Mouse (Mus musculus): Measurements from ENCODE around the gene Zfp110.
"Not testable (repeated sequence)": the region's sequence is repeated elsewhere in the genome, so short reads cannot be mapped to it uniquely, and the experiment has no call there.

The Zfp110 gene

DNA sequence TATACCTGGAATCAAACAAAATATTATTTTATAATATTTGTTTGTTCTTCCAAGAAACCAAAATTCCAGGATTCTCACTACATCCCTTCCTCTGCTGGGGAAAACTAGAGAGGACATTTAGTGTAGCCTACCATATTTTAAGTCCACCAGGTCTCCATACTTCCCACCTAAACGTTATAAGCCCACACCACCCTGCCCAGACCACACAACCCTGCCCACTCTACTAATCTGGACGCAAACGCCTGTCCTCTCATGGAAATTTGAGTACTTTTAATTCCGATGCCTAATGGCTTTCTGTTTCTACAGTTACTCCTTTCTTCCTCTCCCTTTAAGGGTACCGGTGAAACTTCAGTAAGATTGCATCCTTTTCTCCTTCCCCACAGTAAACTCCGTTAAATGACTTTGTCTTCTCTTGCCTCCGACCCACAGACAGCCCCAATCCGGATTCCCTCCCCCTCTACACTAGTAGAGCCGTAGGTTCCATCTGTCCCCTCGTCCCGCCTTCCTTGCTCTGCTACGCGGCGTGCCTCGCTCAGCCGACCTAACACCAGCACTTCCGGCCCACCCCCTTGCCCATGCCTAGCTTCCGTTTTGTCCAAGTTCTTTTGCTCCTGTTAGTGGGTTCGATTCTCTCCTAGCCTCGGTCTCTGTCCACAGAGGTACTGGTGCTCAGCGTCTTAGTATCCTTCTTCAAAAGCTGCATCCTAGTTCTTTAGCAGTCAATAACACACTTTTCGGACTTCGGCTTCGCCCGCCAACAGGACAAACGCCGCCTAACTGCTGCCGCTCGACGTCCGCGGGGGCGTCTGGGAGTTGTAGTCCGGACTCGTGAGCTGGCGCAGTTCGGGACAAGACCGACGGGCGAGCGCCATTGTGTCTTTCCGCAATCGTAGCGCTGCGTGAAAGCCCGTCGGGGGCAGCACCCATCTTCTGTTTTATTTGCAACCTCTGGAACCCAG lies at the start of gene Zfp110:
Gene Zfp110 (plus strand): TSS at position 600 of the 959 bp plus-strand sequence.
- peak; percentile 77 for DNase-seq (ENCODE audit: low spot score)

DNA sequence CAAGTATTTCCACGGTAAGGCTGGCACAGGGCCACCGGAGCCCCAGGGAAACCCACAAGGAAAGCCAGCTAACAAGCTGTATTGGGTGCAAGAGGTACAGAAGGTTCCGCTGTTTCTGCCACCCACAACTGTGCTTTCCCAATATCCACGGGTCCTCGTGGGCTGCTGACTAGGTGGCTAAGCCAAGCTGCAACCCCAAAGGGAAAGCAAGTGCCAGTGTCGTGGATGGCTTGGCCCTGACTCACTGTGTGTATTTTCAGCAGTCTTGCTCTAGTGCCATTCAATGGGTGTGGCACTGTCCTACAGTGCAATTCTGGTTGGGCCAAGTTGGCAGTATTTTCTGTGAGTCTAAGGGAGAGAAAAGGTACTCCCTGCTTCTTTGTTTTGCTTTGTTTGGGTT lies 47.2 kb upstream of the Zfp110 start:
- DNase-seq (ENCODE audit: low spot score) = no peak

DNA sequence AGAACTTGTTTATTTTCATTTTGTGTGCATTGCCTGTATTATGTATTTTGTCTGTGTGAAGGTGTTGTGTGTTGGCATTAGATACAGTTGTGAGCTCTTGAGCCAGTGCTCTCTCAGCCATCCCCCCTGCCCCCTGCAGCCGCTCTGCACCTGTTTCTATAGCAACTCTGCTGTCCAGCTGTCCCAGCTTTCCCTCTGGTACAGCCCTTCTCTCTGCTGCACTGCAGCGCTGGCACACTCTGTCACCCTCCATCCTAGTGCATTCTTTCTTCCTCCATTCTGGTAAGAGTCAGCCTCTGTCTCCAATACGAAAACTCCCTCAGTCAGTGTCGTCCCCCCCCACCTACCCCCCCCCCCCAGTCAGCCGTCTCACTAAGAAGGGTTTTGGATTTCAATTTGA lies 46.5 kb upstream of the Zfp110 start:
- no peak for DNase-seq (ENCODE audit: low spot score)

DNA sequence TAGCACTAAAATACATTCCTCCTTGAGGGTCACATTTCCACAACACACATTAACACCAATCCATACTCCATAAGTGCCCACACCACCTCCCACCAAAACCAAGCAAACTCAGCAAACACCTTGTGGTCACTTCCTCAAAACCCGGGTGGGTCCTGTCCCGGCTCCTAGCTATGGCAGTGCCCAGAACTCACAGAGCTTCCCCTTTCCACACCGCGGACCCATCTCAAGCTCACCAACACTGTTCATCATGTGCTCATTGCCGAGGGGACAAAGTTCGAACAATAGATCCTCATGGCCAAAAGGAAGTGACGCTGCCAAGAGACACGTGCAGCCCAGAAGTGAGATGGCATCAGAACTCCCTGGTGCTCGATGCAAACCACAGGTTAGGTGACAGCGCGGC lies 41.9 kb upstream of the Zfp110 start:
- not testable (repeated sequence) for DNase-seq (ENCODE audit: low spot score)

DNA sequence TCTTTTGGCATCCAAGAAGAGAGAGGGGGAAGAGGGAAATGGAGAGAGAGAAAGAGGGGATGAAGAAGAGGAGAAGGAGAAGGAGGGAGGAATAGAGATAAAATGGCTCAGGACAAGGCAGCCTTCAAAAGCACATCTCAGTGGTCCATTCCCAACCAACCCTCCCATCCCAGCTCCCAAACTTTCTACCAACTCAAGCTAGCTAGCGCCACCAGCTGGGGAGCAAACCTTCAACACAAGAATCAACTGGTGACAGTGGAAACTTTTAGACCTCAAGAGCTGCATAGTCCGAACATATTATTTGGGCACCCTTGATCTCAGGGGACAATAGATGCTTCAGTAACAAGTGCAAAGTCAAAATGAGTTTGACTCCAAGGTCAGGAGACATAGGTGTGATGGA lies 36.6 kb upstream of the Zfp110 start:
- no peak for DNase-seq (ENCODE audit: low spot score)

DNA sequence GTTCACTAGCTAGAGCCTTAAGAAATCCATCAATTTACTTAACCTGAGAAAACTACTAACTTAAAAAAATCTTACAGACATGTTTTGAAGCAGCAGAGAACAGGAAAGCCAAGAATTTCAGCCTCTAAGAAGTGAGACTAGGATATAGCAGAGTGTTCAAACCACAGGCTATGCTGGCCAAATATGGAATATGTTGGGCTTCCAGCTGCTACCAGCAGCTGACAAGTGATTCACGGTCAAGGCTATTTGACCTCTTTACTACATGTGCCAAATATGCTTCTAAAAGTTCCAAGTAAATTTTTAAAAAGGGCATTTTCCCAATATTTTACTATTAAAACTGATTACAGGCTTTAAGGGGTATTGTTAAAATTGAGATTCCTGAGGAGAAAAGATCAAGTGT lies 35.0 kb upstream of the Zfp110 start:
- no peak for DNase-seq (ENCODE audit: low spot score)

DNA sequence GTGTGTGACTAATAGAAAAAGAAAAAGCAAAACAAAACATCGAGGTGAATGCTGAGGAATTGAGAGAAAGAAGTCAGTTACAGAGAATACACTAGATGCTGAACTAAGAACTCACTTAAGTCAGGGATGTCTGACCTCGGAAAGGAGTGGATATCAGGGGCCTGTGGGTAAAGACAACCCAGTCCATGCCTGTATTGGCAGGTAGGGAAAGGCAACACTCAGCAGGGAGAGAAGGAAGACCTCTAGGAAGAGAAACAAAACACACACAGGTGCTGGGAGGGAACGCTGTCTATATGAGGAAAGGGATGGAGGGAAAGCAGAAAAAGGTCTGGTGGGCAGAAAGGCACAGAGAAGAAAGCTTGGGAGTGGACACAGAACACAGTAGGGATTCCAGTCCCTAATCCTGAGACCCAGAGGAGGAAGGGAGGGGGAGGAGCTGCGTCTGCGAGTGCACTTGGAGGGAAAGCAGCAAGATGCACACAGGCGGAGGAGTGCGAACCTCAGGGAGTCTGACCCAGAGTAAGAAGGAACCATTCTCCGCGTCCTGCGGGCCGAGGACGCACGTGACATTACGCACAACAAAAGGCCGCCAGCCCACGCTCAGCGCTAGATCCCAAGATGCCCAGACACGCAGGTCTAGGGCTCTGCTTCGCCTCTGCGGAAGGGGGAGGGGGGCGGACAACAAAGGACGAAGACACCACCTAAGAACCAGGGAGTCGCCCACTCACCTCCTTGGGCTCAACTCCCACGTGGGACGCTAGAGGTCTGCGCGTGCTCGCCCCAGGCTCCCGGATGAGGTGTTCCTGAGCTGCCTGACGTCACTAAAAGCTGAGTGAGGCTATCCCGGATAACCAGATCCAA lies 31.5 kb upstream of the Zfp110 start, which contains the start of gene Zscan18:
Gene Zscan18 (minus strand): TSS at position 770 of the 861 bp plus-strand sequence.
- DNase-seq (ENCODE audit: low spot score) = peak; percentile 82

DNA sequence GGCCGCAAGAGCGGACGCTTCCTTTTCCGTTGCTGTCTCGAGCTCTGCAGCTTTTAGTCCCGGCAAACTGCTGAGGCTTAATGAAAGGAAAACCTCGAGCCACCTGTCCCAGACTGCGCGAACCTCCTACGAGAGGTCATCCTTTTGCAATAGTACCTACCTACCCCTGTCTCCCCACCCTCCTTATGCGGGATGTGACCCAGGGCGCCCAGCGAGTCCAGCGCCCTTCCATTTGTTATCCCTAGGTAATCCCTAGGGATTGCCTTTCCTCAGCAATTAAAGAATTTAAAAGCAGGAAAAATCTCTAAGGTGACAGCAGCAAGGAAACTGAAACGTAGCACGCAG lies 30.9 kb upstream of the Zfp110 start:
- no peak for DNase-seq (ENCODE audit: low spot score)

DNA sequence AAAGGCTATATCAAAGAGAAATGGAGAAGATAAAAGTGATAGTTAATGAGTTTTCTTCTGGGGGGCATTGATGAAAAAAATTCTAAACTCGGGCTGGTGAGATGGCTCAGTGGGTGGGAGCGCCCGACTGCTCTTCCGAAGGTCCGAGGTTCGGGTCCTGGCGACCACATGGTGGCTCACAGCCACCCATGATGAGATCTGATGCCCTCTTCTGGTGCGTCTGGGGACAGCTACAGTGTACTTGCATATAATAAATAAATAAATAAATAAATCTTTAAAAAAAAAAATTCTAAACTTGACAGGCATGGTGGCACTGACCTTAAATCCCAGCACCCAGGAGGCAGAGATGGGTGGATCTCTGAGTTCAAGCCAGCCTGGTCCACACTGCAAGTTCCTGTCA lies 19.0 kb upstream of the Zfp110 start:
- no peak for DNase-seq (ENCODE audit: low spot score)

DNA sequence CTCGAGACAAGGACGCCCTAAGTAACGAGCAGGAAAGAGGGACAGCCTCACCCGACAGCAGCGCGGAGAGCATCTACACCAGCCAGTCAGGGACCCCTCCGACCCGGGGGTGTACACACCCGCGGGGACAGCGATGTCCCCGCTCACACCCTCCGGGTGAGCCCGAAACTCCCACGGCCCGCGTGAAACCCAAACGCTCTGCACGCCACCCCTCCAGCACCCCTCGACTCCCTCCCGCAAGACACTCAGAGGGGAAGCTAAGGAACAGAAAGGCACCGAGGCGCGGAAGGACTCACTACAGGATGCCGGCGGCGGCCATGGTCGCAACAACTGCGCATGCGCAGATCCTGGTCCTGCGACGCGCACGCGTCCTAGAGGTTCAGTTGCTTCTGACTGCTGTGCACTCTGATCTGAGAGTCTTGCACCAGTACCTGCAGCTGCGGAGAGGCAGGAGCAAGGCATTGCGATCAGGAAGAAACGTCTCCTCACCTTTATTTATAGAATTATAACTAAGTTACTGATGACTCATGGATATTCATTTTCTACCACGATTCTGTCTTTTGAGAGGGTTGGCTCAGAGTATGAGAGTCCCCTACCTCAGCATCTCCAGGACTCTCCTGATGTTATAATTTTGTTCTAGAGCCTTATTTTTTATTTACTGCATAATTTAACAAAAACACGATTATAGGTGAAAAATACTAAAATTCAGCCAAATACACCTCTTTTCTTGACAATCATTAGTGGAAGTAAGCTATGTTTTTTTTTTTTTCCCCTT lies 15.9 kb upstream of the Zfp110 start, which contains the start of gene Zfp329:
Gene Zfp329 (minus strand): TSS at position 338 of the 775 bp plus-strand sequence.
- peak; percentile 86 for DNase-seq (ENCODE audit: low spot score)

DNA sequence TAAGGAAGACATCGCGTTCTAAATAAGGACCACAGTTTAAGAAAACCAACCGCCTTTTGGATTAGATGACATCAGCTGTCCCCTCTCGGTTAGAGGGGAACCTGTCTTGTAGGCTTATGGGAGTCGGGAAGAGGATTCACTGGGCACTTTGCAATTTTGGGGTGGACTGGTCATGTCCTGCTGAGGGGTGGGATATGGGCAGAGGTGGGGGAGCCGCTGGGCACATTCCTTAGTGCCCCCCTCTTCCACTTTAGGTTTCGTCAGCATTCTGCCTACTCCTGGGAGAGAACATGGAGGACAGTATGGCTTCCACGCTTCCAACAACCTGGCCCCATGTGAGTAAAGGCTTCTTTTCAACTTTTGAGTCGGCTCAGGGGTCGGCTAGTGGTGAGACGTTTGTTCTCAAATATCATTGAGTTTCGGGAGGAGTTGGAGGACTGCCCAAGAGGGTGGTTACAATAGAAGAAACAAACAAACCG lies 671 bp downstream of the Zfp110 start:
- DNase-seq (ENCODE audit: low spot score) = no peak

DNA sequence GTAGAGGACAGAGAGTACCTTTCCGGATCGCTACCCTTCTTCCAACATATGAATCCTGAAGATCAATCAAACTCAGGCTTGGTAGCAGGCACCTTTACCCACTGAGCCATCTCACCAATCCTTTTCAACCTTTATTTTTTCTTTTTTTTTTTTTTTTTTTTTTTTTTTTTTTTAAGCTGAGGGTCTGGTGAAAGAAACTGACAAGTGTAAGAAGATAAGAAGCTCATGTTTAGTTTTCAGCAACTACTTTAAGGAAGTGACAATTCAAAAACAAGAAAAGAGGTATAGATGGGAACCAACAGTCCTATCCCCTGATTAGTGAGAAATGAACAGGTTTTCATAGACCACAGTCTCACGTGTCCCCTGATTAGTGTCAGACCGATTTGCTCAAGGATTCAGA lies 1.2 kb downstream of the Zfp110 start:
- DNase-seq (ENCODE audit: low spot score) = no peak

DNA sequence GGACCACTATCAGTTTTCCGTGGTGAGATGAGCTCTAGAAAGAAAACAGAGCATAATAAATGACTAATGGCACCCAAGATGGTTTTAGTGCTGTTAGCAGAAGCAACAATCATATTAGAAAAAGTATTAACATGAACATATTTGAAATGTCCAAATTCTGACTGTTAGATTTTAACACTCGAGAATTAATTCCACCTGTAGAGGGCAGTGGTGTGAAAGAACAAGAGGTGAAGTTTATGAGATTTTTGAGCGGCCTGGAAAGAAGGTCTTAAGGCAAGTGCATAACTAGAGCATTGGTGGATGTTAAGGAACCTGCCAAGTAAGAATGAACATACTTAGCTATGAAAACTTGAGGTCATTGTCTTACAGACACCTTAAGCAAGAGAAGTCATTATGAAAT lies 39.7 kb downstream of the Zfp110 start:
- DNase-seq (ENCODE audit: low spot score) = no peak

DNA sequence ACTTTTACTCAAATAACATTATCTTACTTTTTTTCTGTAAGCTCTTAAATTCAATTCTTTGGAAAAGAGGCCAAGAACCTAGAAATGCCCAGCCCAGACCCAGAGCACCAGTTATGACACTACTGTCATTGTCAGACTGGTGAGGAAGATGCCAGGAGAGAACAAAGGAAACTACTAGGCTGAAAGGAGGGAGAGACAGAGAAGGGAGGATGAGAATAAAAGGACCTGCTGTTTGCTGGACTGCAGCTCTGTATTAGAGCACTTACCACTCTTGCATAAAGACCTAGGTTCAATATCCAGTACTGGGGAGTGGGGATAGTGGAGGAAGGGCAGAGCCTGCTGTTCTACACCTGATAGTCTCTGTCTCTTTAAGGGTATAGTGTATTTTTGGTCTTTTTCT lies 45.5 kb downstream of the Zfp110 start:
- DNase-seq (ENCODE audit: low spot score) = no peak

DNA sequence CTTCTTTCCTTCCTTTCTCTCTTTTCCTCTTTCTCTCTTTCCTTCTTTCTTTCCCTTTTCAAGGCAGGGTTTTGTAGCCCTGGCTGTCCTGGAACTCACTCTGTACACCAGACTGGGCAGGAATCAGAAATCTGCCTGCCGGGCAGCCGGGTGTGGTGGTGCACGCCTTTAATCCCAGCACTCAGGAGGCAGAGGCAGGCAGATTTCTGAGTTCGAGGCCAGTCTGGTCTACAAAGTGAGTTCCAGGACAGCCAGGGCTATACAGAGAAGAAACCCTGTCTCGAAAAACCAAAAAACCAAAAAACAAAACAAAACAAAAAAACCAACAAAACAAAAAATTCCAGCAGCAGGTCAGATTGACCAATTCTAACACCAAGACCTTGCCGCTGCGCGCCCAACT lies 45.9 kb downstream of the Zfp110 start:
- DNase-seq (ENCODE audit: low spot score) = not testable (repeated sequence)

DNA sequence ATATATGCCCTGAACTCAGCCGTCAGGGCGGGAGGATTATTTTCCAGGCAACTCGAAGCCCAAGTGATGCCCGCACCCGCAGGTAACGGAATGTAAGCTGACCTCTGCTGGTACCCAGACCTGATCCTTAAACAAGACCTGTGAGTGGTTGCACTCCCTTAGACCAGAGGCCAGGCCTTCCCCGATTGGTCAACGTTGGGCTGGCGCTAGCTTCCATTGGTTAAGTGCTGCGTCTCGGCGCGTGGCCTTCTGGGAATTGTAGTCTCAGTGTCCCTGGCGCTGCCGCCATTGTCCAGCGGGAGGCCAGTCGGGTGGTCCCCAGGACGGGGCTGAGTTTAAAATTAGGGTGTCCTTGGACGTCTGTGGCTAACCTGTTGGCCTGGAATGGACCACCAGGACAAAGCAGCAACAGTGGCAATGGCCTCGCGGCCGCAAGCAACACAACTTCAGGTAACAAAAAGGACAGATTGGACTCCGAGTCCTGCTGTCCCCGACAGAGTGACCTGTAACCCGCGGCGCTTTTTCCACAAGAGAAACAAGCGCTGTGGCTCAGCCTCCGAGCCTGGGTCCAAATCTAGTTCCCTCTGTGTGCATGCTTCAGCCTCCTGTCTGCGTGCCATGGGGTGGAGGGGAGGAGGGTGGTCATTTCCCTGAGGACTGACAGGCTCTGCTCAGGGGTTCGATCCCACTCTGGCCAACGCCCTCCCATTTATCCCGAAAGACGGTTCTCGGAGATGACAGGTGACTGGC lies 46.5 kb downstream of the Zfp110 start, which contains the start of gene Zfp128:
Gene Zfp128 (plus strand): TSS at position 267 of the 750 bp plus-strand sequence.
- peak; percentile 92 for DNase-seq (ENCODE audit: low spot score)

DNA sequence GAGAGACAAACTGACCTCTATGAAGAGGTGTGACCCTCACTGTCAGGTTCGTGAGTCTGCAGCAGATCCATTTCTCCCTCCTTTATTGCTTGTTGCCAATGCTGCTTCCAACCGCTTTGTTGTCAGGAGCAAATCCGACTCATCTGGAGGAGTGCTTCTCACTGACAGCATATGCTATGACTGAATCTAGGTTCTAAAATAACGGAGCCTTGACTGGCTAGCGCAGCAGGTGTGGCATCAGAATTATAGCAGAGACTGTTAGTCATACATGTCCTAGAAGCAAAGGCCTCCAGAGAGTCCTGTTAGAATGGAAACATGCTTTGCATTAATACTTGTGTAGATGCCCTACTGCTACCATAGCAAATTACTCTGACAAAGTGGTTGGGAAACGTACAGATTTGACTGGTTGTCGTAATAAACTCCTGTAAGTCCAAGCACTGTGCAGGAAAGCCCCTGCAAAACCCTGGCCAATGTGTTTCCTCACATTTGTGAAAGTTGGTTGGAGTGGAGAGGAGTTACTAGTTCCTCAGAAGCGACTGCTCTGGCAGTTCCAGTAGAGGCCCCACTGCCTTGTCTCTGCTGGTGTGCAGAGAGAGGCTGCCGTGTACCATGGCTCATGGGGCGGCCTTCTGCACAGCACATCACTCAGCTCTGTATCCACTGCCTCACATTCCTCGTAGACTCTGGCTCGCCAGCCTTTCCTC lies 52.2 kb downstream of the Zfp110 start:
- DNase-seq (ENCODE audit: low spot score) = no peak

DNA sequence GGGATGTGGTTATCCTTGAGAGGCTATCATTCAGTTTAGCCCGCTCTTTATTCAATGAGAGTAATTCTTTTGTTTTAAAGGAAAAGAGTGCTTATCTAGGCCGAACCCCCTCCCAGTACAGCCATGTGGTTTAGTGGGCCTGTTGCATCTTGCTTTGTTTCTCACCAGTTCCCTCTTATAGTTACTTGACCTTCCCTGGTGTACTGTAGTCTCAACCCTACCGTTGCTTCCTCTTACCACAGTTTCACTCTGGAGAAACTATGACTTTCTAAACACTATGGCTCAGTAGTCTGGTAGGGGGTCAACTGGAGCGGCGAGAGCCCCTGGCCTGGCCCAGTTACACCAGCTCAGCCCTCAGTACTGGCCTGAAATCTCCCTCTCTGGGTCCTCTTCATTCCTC lies 53.0 kb downstream of the Zfp110 start:
- DNase-seq (ENCODE audit: low spot score) = no peak

DNA sequence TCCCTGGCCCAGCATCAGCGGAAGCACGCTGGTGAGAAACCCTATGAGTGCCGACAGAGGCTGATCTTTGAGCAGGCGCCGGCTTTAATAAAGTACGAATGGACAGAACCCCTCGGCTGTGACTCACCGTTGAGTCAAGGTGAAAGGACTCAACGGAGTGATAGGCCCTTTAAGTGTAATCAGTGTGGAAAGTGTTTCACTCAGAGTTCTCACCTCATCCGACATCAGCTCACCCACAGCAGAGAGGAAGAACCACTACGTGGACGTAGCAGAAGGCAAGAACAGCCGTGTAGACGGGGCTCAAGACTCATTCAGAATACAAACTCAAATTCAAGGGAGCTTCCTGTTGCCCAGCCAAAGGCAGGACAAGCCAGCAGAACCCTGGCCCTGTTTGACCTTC lies 56.4 kb downstream of the Zfp110 start:
- no peak for DNase-seq (ENCODE audit: low spot score)

DNA sequence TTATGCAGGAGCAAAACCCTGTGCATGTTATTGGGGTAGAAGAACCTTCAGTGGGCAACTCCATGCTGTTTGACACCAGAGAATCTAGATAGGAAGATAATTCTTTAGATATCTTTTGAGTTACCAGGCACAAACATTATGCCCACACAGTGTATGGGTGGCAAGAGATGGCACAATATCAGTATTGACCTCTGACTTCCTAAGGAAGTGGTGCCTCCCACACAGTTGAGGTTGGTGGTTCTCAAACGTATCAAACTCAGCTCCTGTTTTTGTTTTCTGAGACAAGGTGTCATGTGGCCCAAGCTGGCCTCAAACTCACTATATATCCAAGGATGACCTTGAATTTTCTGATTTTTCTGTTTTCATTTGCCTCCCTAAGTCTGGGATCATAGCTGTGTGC lies 56.8 kb downstream of the Zfp110 start:
- no peak for DNase-seq (ENCODE audit: low spot score)

Data from left cerebral cortex, adult 11 months (tissue).